Mouse (Mus musculus): ENCODE measurements around the gene Kdm2a. TPM values are rescaled to one million over a fixed set of nuclear protein-coding genes. Genes with fewer than 3 reads are reported as not detected.

The Kdm2a gene
- polyA plus RNA-seq, 1 experiment = 51.6 TPM

DNA sequence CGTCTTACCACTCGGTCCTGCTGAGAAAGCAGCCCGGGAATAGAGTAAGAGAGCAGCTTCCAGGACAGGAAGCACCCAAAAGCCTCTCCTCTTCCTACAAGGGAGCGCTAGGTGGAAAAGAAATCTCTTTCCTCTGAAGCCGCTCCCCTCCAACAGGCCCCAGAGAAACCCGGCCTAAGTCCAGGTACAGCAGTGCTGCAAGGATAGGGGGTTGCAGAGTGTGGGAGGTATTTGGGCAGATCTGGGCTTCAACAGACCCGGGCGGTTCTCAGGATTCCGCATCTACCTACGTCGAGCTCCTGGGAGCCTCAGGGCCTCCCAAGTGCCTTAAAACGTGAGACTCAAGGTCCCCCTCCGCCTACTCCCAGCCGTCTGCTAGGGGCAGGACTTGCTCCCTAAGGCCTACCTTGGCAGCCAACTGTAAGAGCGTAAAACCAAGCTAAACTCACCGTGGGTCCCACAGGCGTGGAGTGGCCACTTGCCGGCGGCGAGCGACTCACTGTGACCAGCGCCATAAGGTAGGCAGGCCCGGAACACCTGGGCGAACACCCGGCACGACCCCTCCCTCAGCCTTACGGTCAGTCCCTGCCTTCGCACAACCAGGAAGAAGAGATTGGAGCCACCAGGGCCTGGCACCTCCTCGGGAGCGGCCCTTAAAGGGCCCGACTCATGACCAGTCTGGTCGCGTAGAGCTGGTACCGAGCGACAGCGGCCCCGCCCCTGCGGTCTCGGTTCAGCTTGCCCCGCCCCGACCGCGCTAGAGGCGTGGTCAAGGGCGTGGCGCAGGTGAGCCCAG is 129.3 kb downstream of the Kdm2a start, which contains the start of gene Ssh3:
Gene Ssh3 (minus strand): TSS at position 615 of the 796 bp plus-strand sequence.
- no peak for TF ChIP-seq GATA1 (IDR thresholded peaks at IDR 0.05; ENCODE audit: low read length)

DNA sequence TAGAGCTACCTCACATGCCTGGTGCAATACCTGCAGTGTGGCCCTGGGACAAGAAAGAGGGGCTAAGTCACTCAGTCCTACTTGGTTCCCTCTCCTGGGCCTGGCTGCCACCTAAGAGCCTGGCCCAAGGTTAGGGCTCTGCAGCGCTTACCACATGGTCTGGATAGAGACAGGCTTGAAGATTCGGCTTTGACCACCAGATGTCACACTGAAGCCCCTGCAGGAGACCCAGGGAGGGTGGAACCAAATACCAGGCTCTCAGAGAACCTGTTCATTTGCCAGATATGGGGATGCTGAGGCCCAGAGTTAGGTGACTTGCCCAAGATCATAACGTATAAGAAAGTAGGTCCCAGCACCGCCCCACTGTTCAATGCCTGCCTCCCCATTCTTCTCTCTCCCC is 132.1 kb downstream of the Kdm2a start:
- TF ChIP-seq GATA1 (IDR thresholded peaks at IDR 0.05; ENCODE audit: low read length) = no peak

Other genes starting within 250 kb of the Kdm2a start
- 187 and 368 TPM in 2 replicates for gene Coro1b, start 249.7 kb downstream of the Kdm2a start, polyA plus RNA-seq (2012)
- gene Ptprcap, start 244.7 kb downstream of the Kdm2a start, polyA plus RNA-seq (2012) = 448 and 548 TPM in 2 replicates
- gene Rps6kb2, start 234.9 kb downstream of the Kdm2a start, polyA plus RNA-seq (2012) = 92.1 and 99.4 TPM in 2 replicates
- 0.39 and 0.46 TPM in 2 replicates for gene Carns1, start 222.8 kb downstream of the Kdm2a start, polyA plus RNA-seq (2012)
- gene Tbc1d10c, start 207.0 kb downstream of the Kdm2a start, polyA plus RNA-seq (2012) = 19.4 and 24.6 TPM in 2 replicates
- 609 and 669 TPM in 2 replicates for gene Ppp1ca, start 206.2 kb downstream of the Kdm2a start, polyA plus RNA-seq (2012)
- 28.7 and 31.6 TPM in 2 replicates for gene Rad9a, start 196.6 kb downstream of the Kdm2a start, polyA plus RNA-seq (2012)
- gene Clcf1, start 184.0 kb downstream of the Kdm2a start, polyA plus RNA-seq (2012) = not detected in 2 replicates
- gene AC109138.7, start 183.9 kb downstream of the Kdm2a start, polyA plus RNA-seq (2012) = 30.0 TPM in 1 of 2 replicates, not detected in the other
- gene Pold4, start 166.4 kb downstream of the Kdm2a start, polyA plus RNA-seq (2012) = 21.8 and 24.7 TPM in 2 replicates
- 0.25 and 0.39 TPM in 2 replicates for gene Ssh3, start 129.1 kb downstream of the Kdm2a start, polyA plus RNA-seq (2012)
- 0.44 and 0.46 TPM in 2 replicates for gene Ankrd13d, start 115.1 kb downstream of the Kdm2a start, polyA plus RNA-seq (2012)
- 231 and 290 TPM in 2 replicates for gene Grk2, start 92.1 kb downstream of the Kdm2a start, polyA plus RNA-seq (2012)
- gene Rhod, start 41.1 kb upstream of the Kdm2a start, polyA plus RNA-seq (2012) = not detected in 2 replicates
- gene Syt12, start 79.2 kb upstream of the Kdm2a start, polyA plus RNA-seq (2012) = not detected in 2 replicates
- gene 2010003K11Rik, start 100.3 kb upstream of the Kdm2a start, polyA plus RNA-seq (2012) = not detected in 2 replicates
- 20.4 TPM in 2 replicates for gene Pcx, start 112.2 kb upstream of the Kdm2a start, polyA plus RNA-seq (2012)
- 14.9 and 15.4 TPM in 2 replicates for gene Lrfn4, start 217.4 kb upstream of the Kdm2a start, polyA plus RNA-seq (2012)
- gene Rce1, start 227.4 kb upstream of the Kdm2a start, polyA plus RNA-seq (2012) = 17.6 and 40.7 TPM in 2 replicates

All from G1E-ER4 (cell line).